Mouse (Mus musculus) cerebellum, adult 18-20 months (tissue): ENCODE results near the gene Zbtb16.

Source experiments
- DNase-seq, 2 experiments: peaks; one replicate each; pipeline ENCODE4 v3.0.0; 2021

Gene Zbtb16

DNA sequence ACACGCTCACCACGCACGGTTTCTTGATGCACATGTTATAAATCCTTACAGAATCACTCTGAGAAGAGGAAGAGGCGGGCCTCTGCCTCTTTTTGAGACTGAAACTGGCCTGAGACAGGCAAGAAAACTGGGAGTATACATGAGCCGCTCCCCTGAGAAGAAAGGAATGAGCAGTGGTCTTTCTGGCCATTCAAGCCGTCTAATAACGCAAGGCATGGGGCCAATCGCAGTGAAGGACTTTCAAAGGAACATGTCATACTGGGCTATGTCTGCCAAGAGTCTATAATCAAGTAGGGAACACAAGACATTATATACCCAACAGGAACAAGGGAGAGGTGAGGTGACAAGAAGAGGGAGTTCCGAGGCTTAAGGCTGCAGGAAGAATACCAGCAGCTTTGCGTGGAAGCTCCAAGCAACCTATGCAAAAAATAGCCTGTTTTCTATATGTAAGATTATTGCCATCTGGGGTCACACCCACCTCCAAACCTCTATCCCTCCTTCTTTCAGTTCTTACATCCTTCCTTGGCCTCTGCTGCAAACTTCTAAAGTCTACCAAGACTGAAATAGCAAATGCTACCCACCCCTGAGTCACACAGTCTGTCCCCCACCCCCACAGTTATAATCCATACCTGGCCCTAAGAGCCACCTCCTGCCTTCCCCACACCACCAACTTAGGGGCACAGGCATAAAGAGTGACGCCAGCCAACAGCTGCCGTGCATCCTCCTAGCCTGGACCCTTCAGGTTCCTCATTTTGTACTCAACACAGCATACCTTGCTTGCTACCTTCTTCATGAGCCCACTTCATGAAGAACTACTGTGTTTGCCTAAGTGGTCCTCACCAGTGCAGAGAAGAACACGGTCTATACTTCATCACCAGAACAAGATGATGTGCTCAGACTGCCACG is 74.0 kb downstream of the Zbtb16 start:
- no peak for DNase-seq

DNA sequence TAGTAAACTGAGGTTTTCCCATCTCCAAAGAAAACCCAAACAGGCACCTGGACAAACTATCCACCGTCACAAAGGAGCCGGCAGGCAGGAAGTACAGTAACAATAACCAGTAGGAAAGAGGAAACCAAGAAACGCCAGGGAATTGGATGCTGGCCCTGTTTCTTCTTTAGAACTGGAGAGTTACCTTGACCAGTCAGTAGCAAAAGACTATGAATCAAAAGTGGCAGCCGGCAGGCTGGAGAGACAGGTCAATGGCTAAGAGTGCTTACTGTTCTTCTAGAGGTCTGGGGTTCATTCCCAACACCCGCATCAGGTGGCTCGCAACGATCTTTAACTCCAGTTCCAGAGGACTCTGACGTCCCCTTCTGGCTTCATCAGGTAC is 74.9 kb downstream of the Zbtb16 start:
- DNase-seq: no peak

DNA sequence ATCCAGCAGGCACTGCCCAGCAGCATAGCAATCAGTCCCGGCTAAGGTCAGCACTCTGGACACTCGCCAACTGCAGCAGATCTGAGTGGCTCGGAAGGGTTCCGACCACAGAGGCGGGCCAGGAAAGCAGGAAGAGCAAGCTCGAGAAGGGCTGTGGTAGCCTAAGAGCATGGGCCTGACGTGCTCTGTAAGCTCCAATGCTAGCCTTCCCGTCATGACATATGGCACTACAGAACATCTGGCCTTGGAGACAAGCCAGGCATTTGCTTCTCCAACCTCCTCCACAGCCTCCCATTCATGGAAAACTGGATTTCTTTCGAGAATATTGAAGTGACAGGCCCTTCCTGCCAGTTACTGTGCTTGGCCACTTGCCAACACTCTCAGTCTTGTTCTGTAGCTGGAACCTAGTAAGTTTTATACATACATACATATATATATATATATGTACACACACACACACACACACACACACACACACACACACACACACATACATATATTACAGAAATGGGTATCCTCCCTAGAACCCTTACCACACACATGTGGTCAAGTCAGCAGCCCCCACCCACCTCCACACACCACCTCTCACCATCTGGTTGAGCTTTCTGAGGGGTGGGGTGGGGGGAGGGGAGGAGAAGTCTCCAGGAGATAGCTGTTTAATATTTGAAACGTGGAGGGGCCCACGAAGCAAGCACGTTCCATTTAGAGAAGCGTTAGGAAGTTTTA is 75.4 kb downstream of the Zbtb16 start:
- peak; percentile 49 to 52 for DNase-seq

DNA sequence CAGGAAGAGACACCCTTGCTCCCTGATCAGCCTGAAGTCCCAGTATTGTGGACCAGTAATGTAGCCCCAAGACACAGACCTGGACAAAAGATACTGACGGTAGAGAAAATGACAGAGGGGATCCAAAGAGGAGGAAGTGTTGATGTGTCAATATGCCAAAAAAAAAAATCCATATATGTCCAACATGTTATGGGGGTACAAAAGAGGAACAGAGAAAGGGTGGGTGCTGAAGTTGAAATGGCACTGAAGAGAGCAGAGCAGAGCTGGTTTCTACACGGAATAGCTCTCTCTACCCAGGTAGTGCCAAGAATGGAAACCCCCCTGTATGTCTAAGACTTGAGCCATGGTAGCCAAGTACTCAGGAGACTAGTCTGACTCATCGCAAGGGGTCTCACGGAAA is 76.9 kb downstream of the Zbtb16 start:
- no peak for DNase-seq

DNA sequence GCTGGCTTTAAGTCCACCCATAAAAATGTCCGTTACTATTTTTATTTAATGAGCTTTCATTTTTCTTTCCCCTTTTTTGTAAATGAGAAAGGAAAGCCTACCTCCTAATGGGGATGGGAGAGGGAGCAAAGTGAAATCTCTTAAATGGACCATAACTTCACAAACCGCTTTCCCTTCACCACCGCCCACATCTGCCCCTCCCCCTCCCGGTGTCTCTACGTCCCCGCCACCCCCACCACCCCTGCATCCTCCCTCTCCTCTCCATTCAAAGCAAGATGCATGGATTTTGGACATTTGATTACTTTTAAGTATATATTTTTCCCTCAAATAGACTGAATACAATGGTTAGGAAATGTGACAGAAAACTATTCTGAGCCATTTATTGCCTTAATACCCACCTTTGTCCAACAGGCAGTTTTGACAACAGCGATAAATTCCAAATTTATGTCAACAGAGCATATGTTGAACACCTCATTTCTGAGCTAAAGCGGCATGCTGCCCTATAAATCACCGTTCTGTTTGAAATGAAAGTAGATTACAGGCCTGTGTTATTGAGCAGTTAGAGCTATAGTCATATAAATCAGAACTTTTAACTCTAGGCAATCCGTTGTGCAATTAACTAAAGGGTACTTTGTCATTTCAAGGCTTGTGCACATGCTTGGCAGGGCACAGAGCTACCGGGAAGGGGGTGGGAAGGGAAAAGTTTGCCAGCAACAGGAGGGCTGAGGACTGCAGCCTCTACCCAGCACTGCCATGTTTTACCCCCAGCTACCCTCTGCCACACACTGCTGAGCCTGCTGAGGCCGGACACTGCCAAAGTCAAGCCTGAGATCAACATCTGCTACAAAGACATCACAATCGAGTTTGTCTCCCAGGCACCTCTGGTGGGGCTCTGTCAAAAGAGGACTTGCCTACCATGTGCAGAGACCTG is 78.1 kb downstream of the Zbtb16 start:
- DNase-seq: no peak

DNA sequence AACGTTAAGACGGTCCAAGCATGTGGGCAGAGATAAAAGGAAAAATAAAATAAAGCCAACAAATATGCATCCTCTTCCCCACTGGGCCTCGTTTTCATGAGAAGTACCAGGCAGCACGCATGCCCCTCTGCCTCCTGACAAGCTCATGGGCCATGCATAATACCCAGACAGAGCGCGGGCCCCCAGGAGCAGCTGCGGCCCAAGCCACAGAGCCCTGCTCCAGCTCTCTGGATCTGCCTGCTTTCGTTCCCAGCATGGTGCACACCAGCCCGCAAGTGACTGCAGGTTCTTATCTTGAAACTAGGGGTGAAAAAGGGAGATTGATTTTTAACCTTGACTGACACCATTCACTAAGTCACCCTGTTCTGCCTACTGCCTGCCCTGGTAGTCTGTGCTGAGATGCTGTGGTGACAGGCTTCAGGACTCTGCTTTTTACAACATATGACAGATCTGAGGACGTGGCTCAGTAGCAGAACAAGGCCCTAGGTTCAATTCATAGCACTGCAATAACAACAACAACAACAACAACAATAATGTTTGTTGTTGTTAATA is 79.7 kb downstream of the Zbtb16 start:
- DNase-seq: no peak

DNA sequence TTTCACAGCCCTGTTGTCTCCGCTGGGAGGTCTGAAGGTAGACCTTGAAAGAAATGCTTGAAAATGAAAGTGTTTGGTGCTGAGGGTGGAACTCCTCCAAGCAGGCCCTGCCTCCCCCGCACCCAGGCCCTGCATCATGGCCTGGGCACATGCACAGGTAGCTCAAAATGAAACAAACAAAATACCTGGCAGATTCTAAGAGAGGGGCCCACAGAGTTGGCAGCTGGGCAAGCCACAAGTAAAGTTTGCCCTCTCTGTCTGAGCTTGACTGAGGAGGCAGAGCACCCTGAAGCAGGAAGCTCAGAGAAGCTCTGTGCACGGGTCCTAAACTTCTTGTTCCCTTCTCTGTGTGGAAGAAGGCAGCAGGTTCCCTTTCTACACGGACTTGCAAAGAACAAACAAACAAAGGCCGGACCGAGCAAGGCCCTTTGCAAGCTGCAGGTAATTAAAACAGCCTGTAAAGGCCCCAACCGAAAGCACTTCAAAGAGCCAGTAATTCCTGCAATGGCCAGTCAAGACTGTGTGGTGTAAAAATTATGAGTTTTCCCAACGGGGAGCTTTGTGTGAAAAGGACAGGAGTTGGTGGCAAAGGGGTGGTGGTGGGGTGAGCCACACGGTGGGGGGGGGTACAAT is 80.5 kb downstream of the Zbtb16 start:
- no peak for DNase-seq

DNA sequence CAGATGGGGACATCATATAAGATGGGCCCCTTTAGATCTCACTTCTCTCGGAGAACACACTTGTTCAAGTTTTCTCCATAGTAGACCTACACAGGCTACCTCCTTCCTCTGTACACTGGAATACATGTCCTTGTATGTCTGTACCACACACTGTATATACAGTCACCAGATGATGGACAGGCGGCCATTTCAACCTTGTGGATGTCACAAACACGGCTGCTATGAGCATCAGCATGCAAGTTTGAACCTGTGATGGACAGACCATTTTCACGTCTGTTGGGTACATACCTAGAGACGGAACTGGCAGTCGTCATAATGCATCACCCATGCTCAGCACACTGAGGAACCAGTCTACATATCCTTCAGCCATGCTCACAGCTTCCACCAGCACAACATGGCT is 81.6 kb downstream of the Zbtb16 start:
- DNase-seq: no peak

DNA sequence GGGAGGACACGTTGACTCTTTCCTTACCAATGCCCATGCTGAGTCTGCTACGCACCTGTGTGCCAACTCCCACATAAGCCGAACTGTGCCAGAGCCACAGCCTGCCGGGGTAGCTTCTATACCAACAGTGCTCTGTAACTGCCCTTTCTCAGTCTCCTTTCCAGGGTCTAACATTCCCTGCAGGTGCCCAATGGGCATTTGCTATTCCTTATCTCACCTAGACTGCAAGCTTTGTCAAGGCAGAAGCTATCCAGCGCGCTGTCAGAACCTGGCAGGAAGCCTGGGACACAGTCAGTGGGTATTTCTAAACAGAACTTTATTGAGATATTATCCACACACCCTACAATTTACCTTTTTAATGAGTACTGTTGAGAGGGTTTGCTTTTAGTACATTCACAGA is 82.1 kb downstream of the Zbtb16 start:
- DNase-seq: peak in 1 of 2 experiments; percentile 39

DNA sequence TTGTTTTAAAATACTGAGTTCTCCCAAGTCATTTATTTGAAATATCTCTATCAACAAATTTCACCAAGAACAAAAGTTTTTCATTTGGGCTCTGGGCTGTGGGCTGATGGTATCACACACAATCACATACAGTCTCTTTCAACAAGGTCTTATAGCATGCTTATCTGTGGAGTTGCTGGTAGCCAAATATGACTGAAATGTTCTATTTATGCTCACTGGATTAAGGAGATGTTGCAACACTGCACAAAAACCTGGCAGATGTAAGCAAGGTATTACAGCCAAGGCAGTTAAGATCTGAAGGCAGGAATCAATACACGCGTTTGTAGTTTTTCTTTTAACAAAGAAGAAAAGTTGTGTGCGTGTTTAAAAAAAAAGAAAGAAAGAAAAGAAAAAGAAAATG is 84.1 kb downstream of the Zbtb16 start:
- DNase-seq: no peak

DNA sequence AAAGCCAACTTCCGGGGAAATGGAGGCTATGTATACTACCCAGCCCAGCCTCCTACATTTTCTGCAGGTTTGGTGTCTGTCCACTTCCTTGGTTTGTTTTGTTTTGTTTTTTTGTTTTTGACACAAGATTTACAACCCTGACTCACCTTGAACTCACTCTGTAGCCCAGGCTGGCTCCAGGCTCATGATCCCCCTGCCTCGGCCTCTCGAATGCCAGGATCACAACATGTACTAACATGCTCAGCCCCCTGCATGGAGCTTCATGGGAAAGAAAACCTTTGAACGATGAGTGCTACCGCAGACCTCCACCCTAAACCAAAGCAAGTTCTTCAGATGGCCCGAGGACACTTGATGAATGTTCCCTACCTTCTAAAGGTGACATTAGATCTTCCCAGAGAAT is 86.4 kb downstream of the Zbtb16 start:
- DNase-seq: no peak

DNA sequence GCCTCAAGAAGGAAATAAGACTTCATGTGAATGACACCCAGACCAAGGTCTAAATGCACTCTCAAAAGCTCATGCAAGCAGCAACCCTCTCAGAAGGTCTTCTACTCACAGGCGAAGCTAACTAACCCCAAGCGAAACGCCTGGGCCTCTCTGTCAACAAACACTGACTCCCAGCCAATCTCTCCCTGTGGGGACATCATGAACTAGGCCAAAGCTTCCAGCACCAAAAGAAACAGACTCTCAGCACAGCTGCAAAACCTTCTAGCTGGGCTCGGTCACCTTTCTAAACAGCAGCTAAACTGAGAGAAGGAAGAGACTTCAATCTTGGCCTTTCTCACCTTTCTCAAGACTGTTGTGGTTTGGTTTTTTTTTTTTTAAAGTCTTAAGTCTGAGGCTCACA is 86.9 kb downstream of the Zbtb16 start:
- DNase-seq: no peak

DNA sequence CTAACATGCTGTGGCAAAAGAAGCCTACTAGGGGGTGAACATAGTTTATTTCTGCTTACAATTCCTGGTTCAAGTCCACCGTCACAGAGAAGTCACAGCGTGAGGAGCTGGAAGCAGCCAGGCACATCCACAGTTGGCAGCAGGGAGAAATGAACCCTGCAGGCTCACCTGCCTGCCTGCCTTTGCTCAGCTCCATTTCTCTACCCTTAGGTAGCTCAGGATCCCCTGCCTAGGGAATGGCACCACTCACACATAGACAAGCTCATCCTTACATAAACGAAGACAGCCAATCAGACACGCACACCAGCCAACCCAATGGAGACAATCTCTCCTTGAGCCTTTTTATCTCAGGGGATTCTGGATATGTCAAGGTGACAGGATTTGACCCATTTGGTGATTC is 87.3 kb downstream of the Zbtb16 start:
- no peak for DNase-seq

DNA sequence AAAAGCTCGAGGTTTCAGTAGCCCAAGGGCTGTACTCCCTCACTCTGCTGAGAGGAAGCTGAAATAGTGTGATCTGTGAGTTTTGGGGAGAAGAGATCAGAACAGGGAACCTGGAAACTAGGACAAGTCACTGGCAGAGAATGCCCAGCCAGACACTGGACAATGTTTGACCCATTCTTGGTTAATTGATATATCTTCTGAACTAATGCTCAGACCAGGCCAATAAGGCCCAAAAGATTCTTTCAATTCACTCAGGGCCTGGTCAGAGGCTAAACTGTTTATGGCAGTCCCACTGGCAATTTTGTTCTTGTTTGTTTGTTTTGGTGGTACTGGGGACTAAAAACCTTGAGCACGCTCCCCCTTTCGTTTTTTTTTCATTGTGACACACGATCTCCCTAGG is 87.8 kb downstream of the Zbtb16 start:
- no peak for DNase-seq

DNA sequence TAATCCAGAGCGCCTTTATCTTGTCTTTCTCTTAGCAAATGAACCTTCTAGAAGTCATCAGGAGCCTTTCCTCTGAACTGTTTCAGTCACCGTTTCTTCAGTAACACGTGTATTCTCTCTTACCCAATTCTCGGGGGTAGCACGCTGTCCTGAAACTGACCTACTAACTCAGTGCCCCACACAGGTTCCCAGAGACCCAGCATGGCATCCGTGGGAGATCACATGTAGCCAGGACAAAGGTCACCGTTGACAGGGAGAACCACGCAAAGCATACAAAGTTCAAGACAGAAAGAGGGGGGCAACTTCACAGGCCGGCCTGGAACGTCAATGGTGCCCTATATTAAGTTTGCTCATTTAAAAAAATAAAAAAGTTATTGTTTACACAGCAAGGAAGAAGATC is 89.5 kb downstream of the Zbtb16 start:
- DNase-seq: no peak

DNA sequence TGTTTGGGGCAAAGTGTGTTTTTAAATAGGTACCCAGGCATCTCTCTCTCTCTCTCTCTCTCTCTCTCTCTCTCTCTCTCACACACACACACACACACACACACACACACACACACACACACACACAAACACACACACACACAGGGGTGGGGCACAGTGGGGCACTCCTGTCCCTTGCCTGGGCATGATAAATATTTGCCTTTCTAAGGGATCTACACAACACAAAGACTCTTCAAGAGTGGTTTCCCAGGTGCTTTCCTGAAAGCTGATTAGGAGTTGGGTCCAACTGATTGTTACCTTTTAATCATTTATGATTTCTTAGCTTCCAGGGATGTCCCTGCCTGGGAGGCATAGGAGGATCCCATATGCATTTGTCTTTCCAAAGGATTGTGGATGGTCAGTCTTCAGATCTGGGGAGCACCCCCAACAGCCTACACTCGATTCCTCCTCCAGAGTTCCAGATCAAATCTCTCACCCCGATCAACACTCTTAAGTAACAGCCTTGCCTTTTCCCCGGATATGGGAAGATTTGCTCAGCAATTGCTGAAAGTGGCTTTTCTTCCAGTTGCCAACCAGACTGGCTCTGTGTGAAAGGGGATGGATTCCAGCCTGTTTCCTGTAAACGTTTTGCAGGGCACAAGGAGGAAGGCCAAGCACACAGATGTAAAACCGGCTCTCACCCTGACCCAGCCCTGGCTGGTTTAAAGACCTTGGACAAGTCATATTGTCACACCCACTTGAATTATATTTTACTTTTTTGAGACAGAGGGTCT is 90.5 kb downstream of the Zbtb16 start:
- no peak for DNase-seq

DNA sequence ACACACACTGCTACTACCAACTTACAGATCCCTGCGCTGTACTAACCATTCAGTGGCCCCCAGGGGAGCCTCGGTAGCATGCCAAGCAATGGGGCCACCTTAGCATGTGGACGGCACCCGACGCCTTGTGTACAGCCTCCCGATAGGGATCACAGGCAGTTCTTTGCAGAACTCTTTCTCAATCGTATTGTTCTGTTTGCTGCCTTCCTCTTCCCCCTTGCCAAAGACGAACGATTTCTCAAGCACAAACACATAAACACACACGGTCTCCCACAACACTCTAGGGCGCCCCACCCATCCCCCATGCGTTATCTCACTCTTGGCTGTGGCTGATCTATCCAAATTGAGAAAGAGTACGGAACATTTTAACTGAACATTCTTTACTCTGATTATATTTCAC is 91.1 kb downstream of the Zbtb16 start:
- no peak for DNase-seq

DNA sequence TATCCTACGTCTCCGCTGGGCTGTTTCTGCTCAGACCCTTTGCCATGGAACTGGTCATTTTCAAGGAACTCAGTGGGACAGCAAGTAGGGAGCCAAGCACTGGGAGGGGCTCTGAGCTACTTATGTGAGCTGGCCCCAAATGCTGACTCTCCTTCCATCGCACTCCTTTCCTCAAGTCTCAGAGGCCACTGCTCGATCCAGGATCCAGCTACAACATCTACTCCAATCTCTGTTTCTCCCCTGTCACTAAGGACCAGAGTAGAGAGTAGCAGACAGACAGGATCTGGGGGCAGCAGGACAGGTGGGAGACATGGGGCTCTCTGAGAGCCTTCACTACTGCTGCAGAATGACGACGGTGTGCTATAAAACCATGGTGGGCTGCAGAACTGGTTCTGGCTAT is 91.6 kb downstream of the Zbtb16 start:
- DNase-seq: no peak

DNA sequence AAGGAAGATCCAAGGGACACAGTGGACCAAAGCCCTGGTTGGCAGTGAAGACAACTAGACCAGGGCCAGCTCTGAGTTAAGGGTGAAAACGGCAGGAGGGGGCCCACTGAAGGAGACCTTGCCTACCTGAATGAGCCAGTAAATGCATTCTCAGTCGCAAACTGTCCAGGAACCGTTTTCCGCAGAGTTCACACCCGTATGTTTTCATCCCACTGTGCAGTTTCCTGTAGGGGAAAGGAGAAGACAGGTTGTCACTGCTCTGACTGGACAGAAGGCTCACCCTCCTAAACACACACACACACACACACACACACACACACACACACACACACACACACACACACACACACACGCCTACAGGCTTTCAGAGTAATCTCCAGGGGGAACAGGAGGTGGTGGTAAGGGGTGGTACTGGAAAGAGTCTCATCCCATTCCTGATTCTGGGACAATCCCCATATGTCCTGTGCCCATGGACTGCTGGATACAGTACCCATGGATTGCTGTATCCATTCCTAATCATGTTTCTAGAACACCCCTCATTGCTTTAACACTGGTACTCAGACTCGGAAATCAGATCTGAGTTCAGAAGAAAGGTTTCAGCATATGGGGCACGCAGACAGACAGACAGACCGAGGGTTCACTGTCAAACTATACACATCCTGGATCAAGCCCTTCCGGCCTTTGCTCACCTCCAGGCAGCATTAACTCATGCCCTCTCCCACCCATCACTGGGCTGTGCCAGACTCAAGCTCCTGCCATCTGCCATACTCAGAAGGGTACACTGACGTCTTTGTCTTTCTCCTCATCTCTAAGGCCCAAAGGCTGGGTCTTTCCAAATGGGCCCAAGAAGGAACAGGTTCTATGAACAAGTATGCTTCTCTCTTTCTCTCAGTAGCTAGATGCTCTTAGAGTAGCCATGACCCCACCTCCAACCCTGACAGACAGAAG is 92.4 kb downstream of the Zbtb16 start:
- no peak for DNase-seq

DNA sequence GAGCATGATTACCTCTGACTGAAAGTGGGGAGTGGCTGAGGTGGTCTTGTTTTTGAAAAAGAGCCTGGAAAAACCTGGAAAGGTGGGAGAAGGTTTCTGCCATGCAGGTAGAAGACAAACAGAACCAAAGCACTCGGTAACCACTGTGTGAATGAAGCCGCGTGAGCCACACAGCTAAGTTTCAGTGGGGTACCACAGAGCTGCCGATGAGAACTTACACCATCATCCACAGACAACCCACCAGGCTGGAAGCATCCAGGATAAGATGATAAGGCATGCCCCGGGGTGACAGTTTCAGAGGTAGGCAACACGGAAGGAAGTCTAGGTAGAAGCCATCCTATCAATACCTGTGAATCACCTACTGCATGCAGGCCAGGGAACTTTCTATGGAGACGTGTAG is 93.9 kb downstream of the Zbtb16 start:
- DNase-seq: no peak
